Mouse (Mus musculus) MEL (cell line): ENCODE measurements around the gene Mrps36. TPM values are rescaled to one million over a fixed set of nuclear protein-coding genes. Genes with fewer than 3 reads are reported as not detected.

Experiments
- DNase-seq: peaks from one replicate; pipeline ENCODE4 v3.0.0; 2011; ENCODE audit warnings: low read depth, low spot score
- H3K27ac ChIP-seq: 2 replicates; pipeline ENCODE4 v1.5.1; 2012; ENCODE audit warnings: low read depth, mild to moderate bottlenecking, control low read depth, low read length, moderate library complexity; ENCODE audit not compliant: control insufficient read depth
- H3K27me3 ChIP-seq, 2 experiments: fragments of 150-350 bp in 1 of 2; sonication (generic) in 1 of 2; 2 replicates each; pipeline ENCODE4 v1.6.1; 2012; ENCODE audit warnings: low read length in 2 of 2, mild to moderate bottlenecking in 2 of 2, improper control_type of control experiment in 1 of 2, moderate library complexity in 1 of 2; ENCODE audit not compliant: insufficient read depth in 2 of 2, control insufficient read depth in 1 of 2
- H3K36me3 ChIP-seq, 2 experiments: 2 replicates each; pipeline ENCODE4 v1.6.1; 2012 to 2014; ENCODE audit warnings: low read length in 2 of 2, improper control_type of control experiment in 1 of 2, inconsistent platforms in 1 of 2, mild to moderate bottlenecking in 1 of 2; ENCODE audit not compliant: insufficient read depth in 2 of 2, control insufficient read depth in 1 of 2
- H3K4me1 ChIP-seq, 2 experiments: fragments of 150-350 bp in 1 of 2; sonication (generic) in 1 of 2; 2 replicates each; pipeline ENCODE4 v1.6.1; 2012; ENCODE audit warnings: low read length in 2 of 2, improper control_type of control experiment in 1 of 2, mild to moderate bottlenecking in 1 of 2; ENCODE audit not compliant: insufficient read depth in 2 of 2, control insufficient read depth in 1 of 2
- H3K4me3 ChIP-seq, 2 experiments: fragments of 150-350 bp in 1 of 2; sonication (generic) in 1 of 2; 2 replicates each; pipeline ENCODE4 v1.5.1; 2012; ENCODE audit warnings: low read depth in 2 of 2, low read length in 2 of 2, mild to moderate bottlenecking in 2 of 2, moderate library complexity in 2 of 2, control low read depth in 1 of 2, improper control_type of control experiment in 1 of 2; ENCODE audit not compliant: control insufficient read depth in 1 of 2, insufficient read depth in 1 of 2
- H3K79me2 ChIP-seq: 2 replicates; pipeline ENCODE4 v1.6.1; 2012; ENCODE audit warnings: mild to moderate bottlenecking, low read length, moderate library complexity; ENCODE audit not compliant: control insufficient read depth, poor library complexity, insufficient read depth
- H3K9ac ChIP-seq: 2 replicates; pipeline ENCODE4 v1.6.1; 2012; ENCODE audit warnings: low read depth, mild to moderate bottlenecking, control low read depth, low read length, moderate library complexity; ENCODE audit not compliant: control insufficient read depth, poor library complexity, severe bottlenecking
- H3K9me3 ChIP-seq: fragments of 150-350 bp; sonication (generic); replicated peaks from 2 replicates; pipeline ENCODE4 v1.6.1; 2012; ENCODE audit warnings: mild to moderate bottlenecking, low read length, improper control_type of control experiment, moderate library complexity; ENCODE audit not compliant: insufficient read depth
- BHLHE40 ChIP-seq: IDR thresholded peaks from 2 replicates; pipeline ENCODE4 v1.6.1; 2012; ENCODE audit warnings: low read depth, mild to moderate bottlenecking, inconsistent platforms, low read length, improper control_type of control experiment, borderline replicate concordance
- CHD1 ChIP-seq: IDR thresholded peaks from 2 replicates; pipeline ENCODE4 v1.6.1; 2012; ENCODE audit warnings: low read depth, mild to moderate bottlenecking, inconsistent platforms, low read length, improper control_type of control experiment
- CHD2 ChIP-seq: IDR thresholded peaks from 2 replicates; pipeline ENCODE4 v1.6.1; 2011; ENCODE audit warnings: low read length, improper control_type of control experiment
- CTCF ChIP-seq, 3 experiments: IDR thresholded peaks in 2 of 3; conservative IDR thresholded peaks in 1 of 3; 2 replicates each; pipeline ENCODE4 v1.5.1; 2011 to 2012; ENCODE audit warnings: low read length in 3 of 3, low read depth in 2 of 3, mild to moderate bottlenecking in 2 of 3, improper control_type of control experiment in 1 of 3, inconsistent platforms in 1 of 3, mixed read lengths in 1 of 3, moderate library complexity in 1 of 3; ENCODE audit not compliant: control insufficient read depth in 1 of 3, insufficient read depth in 1 of 3, poor library complexity in 1 of 3, severe bottlenecking in 1 of 3
- ELF1 ChIP-seq: IDR thresholded peaks from 2 replicates; pipeline ENCODE4 v1.6.1; 2014; ENCODE audit warnings: low read depth, mild to moderate bottlenecking, inconsistent platforms, low read length, improper control_type of control experiment, moderate library complexity
- HCFC1 ChIP-seq: IDR thresholded peaks from 2 replicates; pipeline ENCODE4 v1.6.1; 2012; ENCODE audit warnings: low read depth, mild to moderate bottlenecking, inconsistent platforms, low read length, improper control_type of control experiment, moderate library complexity
- JUND ChIP-seq: IDR thresholded peaks from 2 replicates; pipeline ENCODE4 v1.6.1; 2011; ENCODE audit warnings: low read depth, mild to moderate bottlenecking, improper control_type of control experiment, low read length
- MAFK ChIP-seq: IDR thresholded peaks from 2 replicates; pipeline ENCODE4 v1.6.1; 2011; ENCODE audit warnings: low read depth, mild to moderate bottlenecking, low read length, improper control_type of control experiment, borderline replicate concordance
- MAZ ChIP-seq: IDR thresholded peaks from 2 replicates; pipeline ENCODE4 v1.6.1; 2012; ENCODE audit warnings: low read depth, mild to moderate bottlenecking, inconsistent platforms, low read length, improper control_type of control experiment
- MEF2A ChIP-seq: IDR thresholded peaks from 2 replicates; pipeline ENCODE4 v1.6.1; 2014; ENCODE audit warnings: low read depth, mild to moderate bottlenecking, inconsistent platforms, low read length, improper control_type of control experiment; ENCODE audit not compliant: poor library complexity, insufficient replicate concordance, severe bottlenecking; ENCODE audit errors: extremely low read depth
- MYB ChIP-seq: IDR thresholded peaks from 2 replicates; pipeline ENCODE4 v1.6.1; 2011; ENCODE audit warnings: mild to moderate bottlenecking, low read depth, low read length, improper control_type of control experiment
- MYC ChIP-seq: IDR thresholded peaks from 2 replicates; pipeline ENCODE4 v1.6.1; 2011; ENCODE audit warnings: low read depth, mild to moderate bottlenecking, low read length, improper control_type of control experiment, moderate library complexity
- NELFE ChIP-seq: IDR thresholded peaks from 2 replicates; pipeline ENCODE4 v1.6.1; 2011; ENCODE audit warnings: low read depth, low read length, improper control_type of control experiment
- POLR2AphosphoS5 ChIP-seq: IDR thresholded peaks from 2 replicates; pipeline ENCODE4 v1.6.1; 2012; ENCODE audit warnings: low read depth, borderline replicate concordance, mild to moderate bottlenecking, inconsistent platforms, low read length, moderate library complexity, mixed read lengths
- SIN3A ChIP-seq: IDR thresholded peaks from 2 replicates; pipeline ENCODE4 v1.6.1; 2012; ENCODE audit warnings: low read length, improper control_type of control experiment, inconsistent platforms
- TAL1 ChIP-seq: IDR thresholded peaks from 2 replicates; pipeline ENCODE4 v1.6.1; 2012; ENCODE audit warnings: mild to moderate bottlenecking, inconsistent platforms, low read length, moderate library complexity, mixed read lengths
- TCF12 ChIP-seq: IDR thresholded peaks from 2 replicates; pipeline ENCODE4 v1.6.1; 2014; ENCODE audit warnings: low read depth, mild to moderate bottlenecking, inconsistent platforms, low read length, improper control_type of control experiment, moderate library complexity
- USF1 ChIP-seq: IDR thresholded peaks from 2 replicates; pipeline ENCODE4 v1.6.1; 2014; ENCODE audit warnings: low read depth, mild to moderate bottlenecking, inconsistent platforms, low read length, improper control_type of control experiment, moderate library complexity
- ZKSCAN1 ChIP-seq: IDR thresholded peaks from 2 replicates; pipeline ENCODE4 v1.6.1; 2012; ENCODE audit warnings: low read depth, mild to moderate bottlenecking, inconsistent platforms, low read length, improper control_type of control experiment, moderate library complexity
- polyA plus RNA-seq, 2 experiments: library from polyadenylated mRNA; stranded (reverse) in 1 of 2; unstranded in 1 of 2; fragments of >175 nt in 1 of 2; fragments of >200 nt in 1 of 2; gene quantifications; 2 replicates each; pipeline versions ENCODE4 v1.2.1 to v1.2.4; 2012; ENCODE audit warnings: low replicate concordance in 2 of 2, low read depth in 1 of 2; ENCODE audit not compliant: insufficient read length in 2 of 2, insufficient read depth in 1 of 2, missing spikeins in 1 of 2
- total RNA-seq: library from RNA; depleted of rRNA; stranded (reverse); fragments of 300-350 nt; gene quantifications from 2 replicates; pipeline ENCODE4 v1.2.3, GENCODE M21; 2012

The Mrps36 gene
- total and polyA plus RNA-seq, 3 experiments: 73.1 to 91.1 TPM; not detected in 1

DNA sequence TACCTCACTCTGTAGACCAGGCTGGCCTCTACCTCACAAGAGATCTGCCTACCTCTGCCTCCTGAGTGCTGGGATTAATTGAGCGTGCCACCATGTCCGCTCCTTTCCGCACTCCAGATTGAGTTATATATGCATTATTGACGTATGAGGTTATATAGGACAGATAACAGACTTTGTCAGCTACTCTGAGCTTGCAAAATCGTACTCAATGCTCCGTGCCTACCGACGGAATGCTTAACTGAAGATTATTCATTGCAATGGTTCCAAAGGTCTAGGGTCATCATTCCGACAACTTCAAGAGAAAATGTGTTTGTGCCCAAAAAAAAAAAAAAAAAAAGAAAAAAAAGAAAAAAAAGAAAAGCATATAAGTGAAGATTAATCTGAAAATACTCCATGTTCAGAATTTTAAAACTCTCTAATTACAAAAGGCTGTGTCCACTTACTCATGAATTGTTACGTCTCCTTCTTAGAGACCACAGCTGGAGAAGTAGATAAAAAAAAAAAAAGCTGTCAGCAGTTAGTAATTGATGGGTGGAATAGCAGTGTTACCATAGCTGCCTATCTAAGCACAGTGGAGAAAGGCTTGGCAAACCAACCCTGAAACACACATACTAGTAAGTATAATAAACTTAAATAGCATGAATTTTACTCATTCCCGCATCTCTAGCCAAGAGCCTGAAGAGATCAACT lies 968 bp downstream of the Mrps36 start (continued):
- TF ChIP-seq CHD2 (no peak), CTCF (IDR thresholded peaks at IDR 0.05 in 2 of 3, conservative IDR thresholded peaks at IDR 0.05 in 1 of 3; ENCODE audit: control insufficient read depth in 1 of 3, insufficient read depth in 1 of 3, low read depth in 2 of 3, low read length in 3 of 3, poor library complexity in 1 of 3, severe bottlenecking in 1 of 3) (no peak), MAZ (no peak)
- TF ChIP-seq, all 39 proteins: peak for 10

DNA sequence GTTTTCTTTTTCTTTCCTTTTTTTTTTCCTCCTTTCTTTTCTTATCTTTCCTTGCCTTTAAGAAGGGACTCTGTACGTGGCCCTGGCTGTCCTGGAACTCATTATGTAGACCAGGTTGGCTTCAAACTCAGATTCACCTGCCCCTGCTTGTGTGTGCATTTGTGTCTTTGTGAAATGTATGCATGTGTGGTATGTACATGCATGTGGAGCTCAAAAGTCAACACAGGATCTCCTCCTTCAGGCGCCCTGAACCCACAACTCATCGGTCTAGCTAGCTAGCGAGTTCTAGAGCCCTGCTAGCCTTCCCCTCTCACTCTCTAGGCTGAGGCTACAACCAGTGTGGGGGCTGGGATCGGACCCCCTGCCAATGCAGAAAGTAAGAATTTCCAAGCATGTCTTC lies 1.6 kb downstream of the Mrps36 start:
- no peaks in the 10 kb centered on the region for H3K9me3 ChIP-seq
- TF ChIP-seq USF1 (no peak), MAFK (no peak), MYB (no peak), HCFC1 (no peak), ZKSCAN1 (no peak), JUND (no peak), TAL1 (no peak), POLR2AphosphoS5 (no peak), MEF2A (no peak), ELF1 (no peak), CHD2 (no peak), CHD1 (no peak), SIN3A (no peak), BHLHE40 (no peak), MYC (no peak), TCF12 (no peak), NELFE (no peak), CTCF (IDR thresholded peaks at IDR 0.05 in 2 of 3, conservative IDR thresholded peaks at IDR 0.05 in 1 of 3; ENCODE audit: control insufficient read depth in 1 of 3, insufficient read depth in 1 of 3, low read depth in 2 of 3, low read length in 3 of 3, poor library complexity in 1 of 3, severe bottlenecking in 1 of 3) (no peak)
- TF ChIP-seq, all 39 proteins: peak for 0
- H3K4me3 ChIP-seq: no peak overlapping the region
- peaks cover 17% of the 10 kb centered on the region for H3K79me2 ChIP-seq
- DNase-seq: no peak
- H3K27me3 ChIP-seq: no peaks in the 10 kb centered on the region
- H3K9ac ChIP-seq: no peak overlapping the region
- peaks cover 2 to 18% of the 10 kb centered on the region in 2 experiments; a peak in 3 of 4 replicates for H3K36me3 ChIP-seq
- peaks cover 2 to 22% of the 10 kb centered on the region in 2 experiments; a peak in 3 of 4 replicates for H3K4me1 ChIP-seq
- H3K27ac ChIP-seq: no peak overlapping the region
